Mouse (Mus musculus): ENCODE data around the gene Grm6. TPM values are rescaled to one million over a fixed set of nuclear protein-coding genes. Genes with fewer than 3 reads are reported as not detected.

Gene Grm6
- not detected for total RNA-seq (2022)

- no peak for DNase-seq (ENCODE audit: low spot score in 2 of 2)
Observed at GRCm38 (mm10) chr11:50850177-50850735, at the start of gene Grm6. Gene Grm6, plus strand, starts transcription at chr11:50850685.

- DNase-seq (ENCODE audit: low spot score in 2 of 2), result no peak
Observed at GRCm38 (mm10) chr11:50814233-50814632, 36.3 kb upstream of the Grm6 start.

DNA sequence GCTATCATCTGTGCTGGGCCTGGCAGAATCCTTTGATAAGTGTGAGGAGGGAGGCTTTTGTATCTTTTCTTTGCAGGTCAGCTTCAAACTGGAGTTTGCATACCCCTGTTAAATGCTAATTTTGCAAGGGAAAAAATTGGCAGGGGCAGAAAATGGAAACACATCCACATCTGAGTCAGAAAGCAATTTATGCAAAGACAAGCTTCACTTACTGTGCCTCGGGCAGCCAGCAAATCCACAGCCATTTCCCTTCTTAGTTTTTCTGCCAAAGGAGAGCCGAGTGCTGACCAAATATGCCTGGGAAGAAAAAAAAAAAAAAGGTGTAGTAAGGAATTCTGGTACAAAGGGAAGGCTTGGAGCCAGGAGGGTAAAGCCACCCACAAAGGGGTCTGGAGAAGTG lies 24.3 kb upstream of the Grm6 start:
- DNase-seq (ENCODE audit: low spot score in 2 of 2), result no peak

DNA sequence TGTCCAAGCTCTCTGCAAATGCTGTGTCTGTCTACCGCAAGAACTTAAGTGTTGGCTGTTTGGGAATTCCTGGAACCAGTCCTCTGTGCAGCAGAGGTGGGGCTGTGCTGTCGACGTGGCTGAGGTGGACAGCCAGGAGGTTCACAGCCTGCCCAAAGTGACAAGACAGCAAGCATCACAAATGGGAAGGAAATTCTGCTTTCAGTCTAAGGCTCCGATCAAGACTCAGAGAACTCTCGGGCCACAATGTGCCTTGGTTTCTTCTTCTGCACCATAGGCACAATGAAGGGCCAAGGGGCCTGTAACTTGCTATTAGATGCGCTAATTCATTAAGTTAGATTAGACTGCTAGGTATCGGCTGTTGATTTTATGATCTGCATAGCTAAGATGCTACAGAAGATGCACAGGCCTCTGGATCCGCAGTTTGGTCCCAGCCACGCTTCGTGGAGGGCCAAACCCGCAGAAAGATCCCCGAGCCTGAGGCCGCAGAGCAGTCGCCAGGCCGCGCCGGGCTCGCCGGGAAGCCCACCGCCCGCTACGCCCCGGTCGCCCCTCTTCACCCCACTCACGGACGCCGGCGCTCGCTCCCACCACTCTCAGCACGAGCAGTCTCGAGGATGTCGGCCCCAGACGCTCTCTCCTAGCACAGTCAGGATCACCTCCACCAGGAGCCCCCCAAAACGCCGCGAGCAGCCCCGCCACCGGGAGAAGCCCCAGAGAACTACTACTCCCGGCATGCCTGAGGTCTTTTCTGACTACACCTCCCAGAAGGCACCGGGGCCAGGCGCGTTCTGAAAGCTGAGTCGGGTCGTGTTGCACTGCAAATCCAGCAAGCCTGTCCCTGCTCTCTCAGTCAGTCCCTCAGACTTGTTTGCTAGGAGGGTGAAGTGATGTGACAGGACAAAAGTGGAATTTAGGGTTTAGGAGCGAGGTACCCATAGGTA lies 23.2 kb upstream of the Grm6 start, which contains the start of gene Zfp354c:
Gene Zfp354c, minus strand, starts transcription at position 715 of the 944 bp plus-strand sequence.
- DNase-seq (ENCODE audit: low spot score in 2 of 2), result peak; percentile 85 to 87

DNA sequence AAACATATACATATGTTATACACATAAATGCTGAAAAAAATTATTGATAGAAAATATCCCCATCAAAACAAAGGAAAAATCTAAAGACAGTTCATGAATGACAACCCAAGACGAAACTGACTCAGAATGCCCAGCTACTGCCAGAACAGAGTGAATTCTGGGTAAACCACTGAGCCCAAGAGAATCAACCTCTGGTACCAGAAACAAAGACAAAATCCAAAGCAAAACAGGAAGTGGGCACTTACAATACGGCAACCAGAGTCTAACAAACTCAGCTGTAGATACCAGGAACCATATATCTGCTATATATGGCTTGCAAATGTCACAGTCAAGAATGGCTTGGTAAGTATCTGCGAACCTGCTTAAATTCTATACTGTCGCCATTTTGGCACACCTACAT lies 14.8 kb upstream of the Grm6 start:
- DNase-seq (ENCODE audit: low spot score in 2 of 2), result no peak

GRCm38 (mm10) chr11:50841023-50841735 lies 9.3 kb upstream of the Grm6 start, which contains the start of gene Zfp879:
Gene Zfp879, minus strand, starts transcription at chr11:50841552.
- DNase-seq (ENCODE audit: low spot score in 2 of 2), result peak; percentile 92 to 95

DNA sequence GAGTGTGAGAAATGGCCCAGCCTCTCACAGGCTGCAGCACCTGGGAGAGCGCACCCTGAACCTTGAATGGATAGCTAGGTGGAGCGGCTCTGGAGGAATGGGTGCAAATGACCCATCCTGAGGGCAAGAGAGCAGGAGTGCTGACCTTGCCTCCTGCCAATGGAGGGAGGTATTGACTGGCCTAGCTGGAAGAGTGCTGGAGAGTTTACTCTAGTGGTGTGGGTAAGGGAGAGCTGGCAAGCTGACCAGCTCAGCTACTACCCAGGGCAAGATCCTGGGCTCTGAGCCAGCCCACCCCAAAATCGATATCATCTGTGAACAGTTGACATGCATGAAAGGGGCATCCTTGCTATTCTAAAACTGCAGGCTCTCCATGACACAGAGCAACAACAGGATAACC lies 4.5 kb upstream of the Grm6 start:
- DNase-seq (ENCODE audit: low spot score in 2 of 2), result no peak

- no peak for DNase-seq (ENCODE audit: low spot score in 2 of 2)
Observed at GRCm38 (mm10) chr11:50847047-50847446, 3.4 kb upstream of the Grm6 start.

DNA sequence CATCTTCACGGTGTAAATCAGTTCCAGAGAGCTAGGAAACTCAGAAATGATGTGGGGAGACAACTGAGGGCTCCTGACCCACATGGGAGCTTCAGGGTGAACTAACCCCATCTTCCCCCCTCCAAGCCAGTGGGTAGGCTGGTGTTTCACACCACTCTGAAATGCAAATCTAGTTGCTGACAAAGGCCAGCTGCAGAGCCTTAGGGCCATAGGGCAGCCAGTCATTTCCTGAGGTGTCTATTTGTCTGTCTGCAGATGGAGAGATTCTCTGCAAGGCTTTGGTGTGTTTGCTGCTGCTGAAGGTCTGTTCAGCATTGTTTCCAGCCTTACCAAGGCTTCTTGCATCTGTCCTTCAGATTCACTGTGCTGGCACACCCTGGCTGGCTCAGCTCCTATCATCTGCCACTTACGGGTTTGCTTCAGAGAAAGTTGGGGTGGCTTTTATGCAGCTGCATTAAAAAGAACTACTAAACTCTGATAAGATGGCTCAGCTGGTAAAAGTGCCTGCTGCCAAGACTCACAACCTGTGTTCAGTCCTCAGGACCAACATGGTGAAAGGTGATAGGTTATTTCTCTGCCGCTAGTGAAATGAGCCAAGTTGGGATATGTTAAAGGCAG lies 1.9 kb upstream of the Grm6 start:
- DNase-seq (ENCODE audit: low spot score in 2 of 2), result no peak

DNA sequence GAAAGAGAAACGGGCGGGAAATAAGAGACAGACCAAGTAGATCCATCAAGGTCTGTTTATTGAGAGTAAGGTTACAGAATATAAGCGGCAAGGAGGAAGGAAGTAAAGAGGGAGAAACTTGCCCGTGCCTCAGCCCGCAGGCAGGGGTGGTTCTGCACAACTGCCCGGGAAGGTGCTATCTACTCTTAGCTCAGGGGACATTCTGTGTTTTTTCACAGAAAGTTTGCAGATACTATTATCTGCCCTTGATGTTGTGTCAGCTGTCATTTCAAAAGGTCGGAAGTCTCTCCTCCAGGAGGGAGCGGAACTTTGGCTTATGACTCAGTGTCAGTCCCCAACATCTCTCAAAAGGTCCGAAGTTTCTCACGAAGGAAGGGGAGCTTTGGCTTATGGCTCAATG lies 1.2 kb upstream of the Grm6 start:
- DNase-seq (ENCODE audit: low spot score in 2 of 2), result no peak

- DNase-seq (ENCODE audit: low spot score in 2 of 2), result no peak
Observed at GRCm38 (mm10) chr11:50850989-50851601, 610 bp downstream of the Grm6 start.

DNA sequence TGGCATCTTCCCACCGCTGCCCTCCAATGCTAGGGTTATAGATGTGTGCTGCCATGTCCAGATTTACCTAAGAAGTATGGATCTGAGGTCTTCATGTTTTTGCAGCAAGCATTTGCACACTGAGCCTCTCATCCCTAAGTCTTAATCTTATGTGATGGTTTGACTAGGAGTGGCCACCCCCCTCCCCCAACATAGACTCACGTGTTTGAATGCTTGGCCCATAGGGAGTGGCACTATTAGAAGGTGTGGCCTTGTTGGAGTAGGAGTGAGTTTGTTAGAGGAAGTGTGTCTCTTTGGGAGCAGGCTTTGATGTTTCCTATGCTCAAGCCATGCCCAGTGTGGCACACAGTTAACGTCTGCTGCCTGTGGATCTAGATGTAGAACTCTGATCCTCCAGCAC lies 28.2 kb downstream of the Grm6 start:
- DNase-seq (ENCODE audit: low spot score in 2 of 2), result no peak

- DNase-seq (ENCODE audit: low spot score in 2 of 2), result no peak
Observed at GRCm38 (mm10) chr11:50883756-50884155, 33.3 kb downstream of the Grm6 start.

- no peak for DNase-seq (ENCODE audit: low spot score in 2 of 2)
Observed at GRCm38 (mm10) chr11:50886231-50886932, 35.9 kb downstream of the Grm6 start.

DNA sequence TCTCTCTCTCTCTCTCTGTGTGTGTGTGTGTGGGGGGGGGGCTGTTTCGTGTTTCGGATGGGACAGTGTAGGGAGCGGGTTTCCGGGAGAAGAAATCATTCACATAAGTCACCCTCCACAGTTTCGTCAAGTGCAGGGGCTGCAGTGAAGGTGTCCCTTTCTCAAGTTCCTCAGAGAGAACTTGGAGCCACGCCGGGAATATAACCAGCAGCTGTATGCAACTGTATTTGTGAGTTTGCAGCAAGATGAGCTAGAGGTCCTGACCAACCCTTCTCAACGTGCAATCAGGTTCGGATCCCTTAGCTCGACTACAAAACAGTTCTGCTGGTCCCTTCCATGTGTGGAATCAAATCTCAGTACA lies 36.4 kb downstream of the Grm6 start:
- DNase-seq (ENCODE audit: low spot score in 2 of 2), result no peak

- peak; percentile 96 for DNase-seq (ENCODE audit: low spot score in 2 of 2)
Observed at GRCm38 (mm10) chr11:50887390-50888128, 37.1 kb downstream of the Grm6 start, which contains the start of gene Zfp454. Gene Zfp454, minus strand, starts transcription at chr11:50887651.

- DNase-seq (ENCODE audit: low spot score in 2 of 2), result no peak
Observed at GRCm38 (mm10) chr11:50892441-50892840, 42.0 kb downstream of the Grm6 start.

DNA sequence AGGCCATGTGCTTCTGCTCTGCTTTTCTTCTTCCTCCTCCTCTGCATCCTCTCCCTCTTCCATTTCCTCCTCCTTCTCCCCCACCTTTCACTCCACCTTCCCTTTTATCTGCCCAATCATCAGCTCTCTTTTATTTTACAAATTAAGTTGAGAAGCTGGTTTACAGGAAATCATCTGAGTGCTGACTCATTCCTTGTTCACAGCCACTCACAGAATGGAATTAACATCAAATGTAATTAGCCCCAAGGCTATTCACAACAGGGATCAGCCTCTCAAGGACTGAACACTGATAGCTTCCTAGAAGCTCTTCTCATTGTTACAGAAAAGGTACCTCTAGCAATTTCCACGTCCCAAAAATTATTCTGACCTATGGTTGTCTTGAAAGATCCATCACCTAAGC lies 46.9 kb downstream of the Grm6 start:
- no peak for DNase-seq (ENCODE audit: low spot score in 2 of 2)

- DNase-seq (ENCODE audit: low spot score in 2 of 2), result no peak
Observed at GRCm38 (mm10) chr11:50908136-50908535, 57.7 kb downstream of the Grm6 start.

GRCm38 (mm10) chr11:50913301-50913700 lies 62.8 kb downstream of the Grm6 start:
- DNase-seq (ENCODE audit: low spot score in 2 of 2), result no peak

All from layer of hippocampus, adult 8-10 months (tissue).